In the genomic region with DNA sequence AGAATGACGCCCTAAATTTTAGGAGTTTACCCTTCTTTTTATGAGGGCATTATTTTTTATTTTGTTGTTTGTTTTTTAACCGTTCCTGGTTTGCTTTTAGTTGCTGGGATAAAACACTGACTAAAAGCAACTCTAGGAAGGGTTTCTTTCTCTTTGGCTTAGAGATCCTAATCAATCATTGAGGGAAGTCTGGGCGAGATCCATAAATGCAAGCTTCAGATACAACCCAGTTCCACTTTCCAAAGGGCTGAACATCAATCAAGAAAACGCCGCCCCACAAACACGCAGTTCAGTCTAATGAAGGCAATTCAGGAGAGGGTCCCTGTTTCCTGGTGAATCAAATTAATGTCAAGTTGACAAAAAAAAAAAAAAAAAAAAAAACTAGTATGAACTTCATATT, we compare ENCODE assay signal across 8 mouse cellular contexts. TPM values are rescaled to one million over a fixed set of nuclear protein-coding genes. Genes with fewer than 3 reads are reported as not detected.
A peak's percentile ranks its signal among the peaks of the same experiment; 100 is the strongest.
DNase-seq lines count a peak whose midpoint lies in the region; ATAC-seq lines count a peak whose summit lies in the region.

No protein-coding gene starts in this region.

- H3K4me3 ChIP-seq in kidney, embryonic 14.5 days (ENCODE audit: low read length) = peak overlapping the region; percentile 63
- H3K4me3 ChIP-seq in hindbrain, embryonic 16.5 days (ENCODE audit: low read length) = peak overlapping the region; percentile 46
- H3K4me3 ChIP-seq in midbrain, embryonic 15.5 days = peak overlapping the region; percentile 87

- WGBS in kidney, embryonic 14.5 days = 20% methylated on average over 6 of the region's 6 CpGs
- WGBS in hindbrain, embryonic 16.5 days = 18% methylated on average over 6 of the region's 6 CpGs
- WGBS in midbrain, embryonic 15.5 days = 31% methylated on average over 6 of the region's 6 CpGs

- no peak for DNase-seq in kidney, adult 18-20 months
- DNase-seq in c-Kit-positive CD71-positive TER-119-positive erythroid progenitor cells, embryonic 14.5 days (ENCODE audit: low spot score) = peak; percentile 19
- DNase-seq in right cerebral cortex, postnatal 10 days (ENCODE audit: low spot score in 2 of 2) = no peak
- no peak for DNase-seq in lung, postnatal 14 days

- no peak for ATAC-seq in kidney, embryonic 14.5 days (ENCODE audit: low FRiP score, low TSS enrichment)
- no peak for ATAC-seq in hindbrain, embryonic 16.5 days
- no peak for ATAC-seq in midbrain, embryonic 15.5 days (replicated peaks)
- no peak for ATAC-seq in activated CD4-positive, CD25-positive, alpha-beta regulatory T cell, adult 4 months

- no peaks in the 10 kb centered on the region for H3K27me3 ChIP-seq in kidney, embryonic 14.5 days (ENCODE audit: control insufficient read depth, insufficient read depth, low read length)
- no peaks in the 10 kb centered on the region for H3K27me3 ChIP-seq in hindbrain, embryonic 16.5 days (replicated peaks; ENCODE audit: control insufficient read depth, insufficient read depth, low read length)
- H3K27me3 ChIP-seq in midbrain, embryonic 15.5 days (replicated peaks) = no peaks in the 10 kb centered on the region

- H3K4me1 ChIP-seq in kidney, embryonic 14.5 days (ENCODE audit: control insufficient read depth, insufficient read depth, low read length) = no peaks in the 10 kb centered on the region
- H3K4me1 ChIP-seq in hindbrain, embryonic 16.5 days (ENCODE audit: control insufficient read depth, insufficient read depth, low read depth, low read length) = peaks cover 4% of the 10 kb centered on the region; the same call in 1 of the 2 replicates
- peaks cover 5% of the 10 kb centered on the region; the same call in 1 of the 2 replicates for H3K4me1 ChIP-seq in midbrain, embryonic 15.5 days

- no peak overlapping the region; the same call in 1 of the 2 replicates for H3K27ac ChIP-seq in kidney, embryonic 14.5 days (ENCODE audit: low read depth, low read length)
- no peak overlapping the region for H3K27ac ChIP-seq in hindbrain, embryonic 16.5 days (ENCODE audit: low read depth, low read length)
- H3K27ac ChIP-seq in midbrain, embryonic 15.5 days = no peak overlapping the region

- H3K9me3 ChIP-seq in kidney, embryonic 14.5 days (ENCODE audit: control insufficient read depth, low read length) = no peaks in the 10 kb centered on the region
- H3K9me3 ChIP-seq in hindbrain, embryonic 16.5 days (ENCODE audit: control insufficient read depth, low read length) = no peaks in the 10 kb centered on the region
- no peaks in the 10 kb centered on the region for H3K9me3 ChIP-seq in midbrain, embryonic 15.5 days

- peaks cover 21% of the 10 kb centered on the region for H3K36me3 ChIP-seq in kidney, embryonic 14.5 days (ENCODE audit: control insufficient read depth, insufficient read depth, low read length)
- H3K36me3 ChIP-seq in hindbrain, embryonic 16.5 days (ENCODE audit: control insufficient read depth, insufficient read depth, low read length) = peaks cover 4% of the 10 kb centered on the region
- H3K36me3 ChIP-seq in midbrain, embryonic 15.5 days (replicated peaks) = peaks cover 10% of the 10 kb centered on the region

- H3K4me2 ChIP-seq in kidney, embryonic 14.5 days (replicated peaks; ENCODE audit: low read depth, low read length) = peak overlapping the region; percentile 58
- peak overlapping the region; percentile 74 for H3K4me2 ChIP-seq in hindbrain, embryonic 16.5 days (ENCODE audit: low read length)
- H3K4me2 ChIP-seq in midbrain, embryonic 15.5 days = peak overlapping the region; percentile 68

- H3K9ac ChIP-seq in kidney, embryonic 14.5 days (ENCODE audit: low read depth, low read length) = peak overlapping the region; percentile 64; the same call in 1 of the 2 replicates
- H3K9ac ChIP-seq in hindbrain, embryonic 16.5 days (ENCODE audit: low read depth, low read length) = no peak overlapping the region
- no peak overlapping the region for H3K9ac ChIP-seq in midbrain, embryonic 15.5 days

RNA-seq across cellular contexts. Expression of gene Coq3, which starts 0.7 kb away (rescaled TPM):
- 12.3 and 13.8 TPM in 2 replicates for polyA plus RNA-seq in kidney, embryonic 14.5 days (2014; fragmentation: Nextera tagmentation; extraction: Ambion mirVana)
- 15.9 TPM in 2 replicates for polyA plus RNA-seq in hindbrain, embryonic 16.5 days (2015; fragmentation: Nextera tagmentation; extraction: Ambion mirVana)
- 14.3 and 14.6 TPM in 2 replicates for polyA plus RNA-seq in midbrain, embryonic 15.5 days (2015; fragmentation: Nextera tagmentation; extraction: Ambion mirVana)
- polyA plus RNA-seq in activated CD4-positive, CD25-positive, alpha-beta regulatory T cell, adult 4 months (2017; shearing (Covaris generic)) = 10 to 100 TPM; 13.4 to 14.4 TPM

RNA-seq across cellular contexts. Expression of gene Pnisr, which starts 31.4 kb away (rescaled TPM):
- polyA plus RNA-seq in kidney, embryonic 14.5 days (2014; fragmentation: Nextera tagmentation; extraction: Ambion mirVana) = 121 and 166 TPM in 2 replicates
- 155 and 157 TPM in 2 replicates for polyA plus RNA-seq in hindbrain, embryonic 16.5 days (2015; fragmentation: Nextera tagmentation; extraction: Ambion mirVana)
- polyA plus RNA-seq in midbrain, embryonic 15.5 days (2015; fragmentation: Nextera tagmentation; extraction: Ambion mirVana) = 192 and 209 TPM in 2 replicates
- polyA plus RNA-seq in activated CD4-positive, CD25-positive, alpha-beta regulatory T cell, adult 4 months (2017; shearing (Covaris generic)) = 100 to 1,000 TPM; 164 to 219 TPM

RNA-seq across cellular contexts. Expression of gene Faxc, which starts 52.4 kb away (rescaled TPM):
- 2.3 and 6.8 TPM in 2 replicates for polyA plus RNA-seq in kidney, embryonic 14.5 days (2014; fragmentation: Nextera tagmentation; extraction: Ambion mirVana)
- polyA plus RNA-seq in hindbrain, embryonic 16.5 days (2015; fragmentation: Nextera tagmentation; extraction: Ambion mirVana) = 12.5 and 17.0 TPM in 2 replicates
- polyA plus RNA-seq in midbrain, embryonic 15.5 days (2015; fragmentation: Nextera tagmentation; extraction: Ambion mirVana) = 20.7 and 22.5 TPM in 2 replicates
- polyA plus RNA-seq in activated CD4-positive, CD25-positive, alpha-beta regulatory T cell, adult 4 months (2017; shearing (Covaris generic)) = not detected
